Mouse (Mus musculus) sigmoid colon, adult 10 weeks (tissue): ENCODE data around the gene Qrich2. TPM values are rescaled to one million over a fixed set of nuclear protein-coding genes. Genes with fewer than 3 reads are reported as not detected.

Source experiments
- polyA plus RNA-seq: library from polyadenylated mRNA; stranded (reverse); fragments of 350-450 nt; fragmentation: Illumina TruSeq; extraction: RNeasy Lipid Tissue Mini Kit (QIAGEN cat#74804); gene quantifications from one replicate; pipeline ENCODE4 v1.2.3, GENCODE M21; 2014; ENCODE audit warnings: low read depth, low replicate concordance

Qrich2 gene
- not detected for polyA plus RNA-seq

DNA sequence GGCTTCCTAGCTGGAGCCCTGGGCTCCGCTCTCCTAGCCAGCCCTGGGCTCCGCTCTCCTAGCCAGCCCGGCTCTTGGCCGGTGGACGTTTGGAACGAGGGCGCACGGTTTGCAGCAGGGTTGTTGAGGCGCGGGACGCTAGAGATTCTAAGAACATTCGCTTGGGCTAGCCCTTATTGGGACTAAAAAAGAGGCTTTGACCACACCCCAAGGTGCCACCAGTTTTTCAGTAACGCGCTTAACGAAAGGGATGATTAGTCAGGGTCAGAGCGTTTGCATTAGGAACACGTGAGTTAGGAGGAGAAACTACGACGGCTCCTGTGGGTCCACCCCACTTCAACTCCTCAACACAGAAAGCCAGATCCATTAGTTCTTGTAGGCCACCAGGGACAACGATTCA, at the start of gene Qrich2:
Gene Qrich2 (minus strand): TSS at position 101 of the 400 bp plus-strand sequence.

GRCm38 (mm10) chr11:116493795-116494252, 27.8 kb upstream of the Qrich2 start, which contains the start of gene Prpsap1:
Gene Prpsap1, minus strand, starts transcription at chr11:116494202.

GRCm38 (mm10) chr11:116433356-116434286, 32.4 kb downstream of the Qrich2 start, which contains the start of gene Ubald2:
Gene Ubald2, plus strand, starts transcription at chr11:116434094.

DNA sequence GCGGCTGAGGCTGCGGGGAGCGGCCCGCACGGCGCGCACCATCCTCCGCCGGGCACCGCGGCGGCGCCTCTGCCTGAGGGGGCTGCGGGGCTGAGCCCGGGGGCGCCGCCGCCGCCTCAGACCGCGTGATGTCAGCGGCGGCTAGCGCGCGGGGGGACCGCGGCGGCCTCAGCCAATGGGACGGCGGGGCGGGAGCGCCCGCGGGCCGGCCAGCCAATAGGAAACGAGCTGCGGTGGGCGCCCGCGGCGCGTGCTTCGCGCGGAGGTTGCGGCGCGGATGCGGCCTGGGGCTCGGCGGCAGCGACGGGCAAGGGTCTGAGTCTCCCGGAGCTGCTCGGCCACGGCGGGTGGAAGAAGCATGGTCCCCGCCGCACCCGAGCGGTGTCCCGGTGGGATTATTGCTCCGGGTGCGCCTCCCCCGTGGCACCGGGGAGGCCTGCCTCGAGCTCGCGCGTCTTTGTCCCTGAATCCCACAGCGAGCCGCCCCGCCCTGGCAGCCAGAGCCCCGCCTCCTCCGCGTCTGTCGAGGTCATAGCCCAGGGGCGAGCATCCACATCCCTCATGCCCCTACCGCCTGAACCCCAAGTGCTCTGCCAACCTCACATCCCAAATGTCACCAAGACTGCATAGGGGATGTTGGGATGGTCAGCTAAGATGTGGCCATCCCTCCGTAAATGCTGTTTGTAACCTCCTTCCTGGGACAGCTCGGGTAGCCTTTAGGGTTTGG, 53.0 kb downstream of the Qrich2 start, which contains the start of gene Rnf157:
Gene Rnf157 (minus strand): TSS at position 129 of the 727 bp plus-strand sequence.

Other genes starting within 250 kb of the Qrich2 start
- gene Evpl, start 228.2 kb downstream of the Qrich2 start, polyA plus RNA-seq = not detected
- 6.2 TPM for gene Srp68, start 192.0 kb downstream of the Qrich2 start, polyA plus RNA-seq
- not detected for gene Galr2, start 185.3 kb downstream of the Qrich2 start, polyA plus RNA-seq
- gene Exoc7, start 159.0 kb downstream of the Qrich2 start, polyA plus RNA-seq = 8.8 TPM
- gene Foxj1, start 130.8 kb downstream of the Qrich2 start, polyA plus RNA-seq = not detected
- gene Rnf157, start 53.2 kb downstream of the Qrich2 start, polyA plus RNA-seq = 0.76 TPM
- gene Ubald2, start 32.1 kb downstream of the Qrich2 start, polyA plus RNA-seq = 18.4 TPM
- 45.0 TPM for gene Prpsap1, start 28.0 kb upstream of the Qrich2 start, polyA plus RNA-seq
- gene Sphk1, start 64.7 kb upstream of the Qrich2 start, polyA plus RNA-seq = not detected
- 1.8 TPM for gene Ube2o, start 115.2 kb upstream of the Qrich2 start, polyA plus RNA-seq
- not detected for gene Aanat, start 120.2 kb upstream of the Qrich2 start, polyA plus RNA-seq
- 0.16 TPM for gene Rhbdf2, start 160.8 kb upstream of the Qrich2 start, polyA plus RNA-seq
- gene Prcd, start 187.3 kb upstream of the Qrich2 start, polyA plus RNA-seq = not detected
- 1.2 TPM for gene Cygb, start 188.1 kb upstream of the Qrich2 start, polyA plus RNA-seq